Mouse (Mus musculus) central nervous system, embryonic 18 days (tissue): ENCODE measurements around the gene Shank3. TPM values are rescaled to one million over a fixed set of nuclear protein-coding genes. Genes with fewer than 3 reads are reported as not detected.

Experiments used
- polyA plus RNA-seq: library from polyadenylated mRNA; depleted of rRNA; stranded (reverse); fragments of >200 nt; gene quantifications from 2 replicates; pipeline ENCODE4 v1.2.3, GENCODE M21; 2012; rRNA removed

The Shank3 gene
- polyA plus RNA-seq, result 41.7 and 44.4 TPM in 2 replicates

DNA sequence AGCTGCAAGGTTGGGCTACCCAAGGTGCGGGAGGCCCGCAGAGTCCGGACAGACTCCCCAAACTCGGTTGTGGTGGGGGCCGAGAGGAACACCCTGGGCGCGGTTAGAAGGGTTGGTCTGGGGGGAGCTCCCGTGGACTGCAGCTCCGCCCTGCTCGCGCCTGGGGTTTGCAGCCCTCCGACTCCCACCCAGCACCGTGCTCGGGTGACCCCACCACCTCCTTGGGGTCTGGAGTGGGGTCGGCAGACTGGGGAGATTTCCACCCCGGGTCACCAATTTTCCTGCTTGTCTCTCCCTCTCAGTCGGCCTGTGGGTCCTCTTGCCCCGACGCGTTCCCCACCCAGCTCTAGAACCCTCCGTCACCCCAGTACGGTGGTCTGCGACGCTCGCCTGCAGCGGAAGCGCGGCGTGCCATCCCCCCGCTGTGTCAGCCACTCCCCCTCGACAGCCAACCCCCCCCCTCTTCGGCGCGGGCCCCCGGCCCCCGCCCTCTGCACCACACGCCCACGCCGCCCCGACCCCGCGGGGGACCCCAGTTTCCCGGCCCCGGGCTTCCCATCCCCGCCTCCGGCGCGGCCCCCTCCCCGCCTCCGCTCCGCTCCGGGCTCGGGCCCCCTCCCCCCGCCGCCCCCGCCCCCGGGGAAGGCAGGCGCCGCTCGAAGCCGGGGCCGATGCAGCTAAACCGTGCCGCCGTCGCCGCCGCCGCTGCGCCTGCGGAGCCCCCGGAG is at the start of gene Shank3:
Gene Shank3 (plus strand): TSS at position 663 of the 728 bp plus-strand sequence.

DNA sequence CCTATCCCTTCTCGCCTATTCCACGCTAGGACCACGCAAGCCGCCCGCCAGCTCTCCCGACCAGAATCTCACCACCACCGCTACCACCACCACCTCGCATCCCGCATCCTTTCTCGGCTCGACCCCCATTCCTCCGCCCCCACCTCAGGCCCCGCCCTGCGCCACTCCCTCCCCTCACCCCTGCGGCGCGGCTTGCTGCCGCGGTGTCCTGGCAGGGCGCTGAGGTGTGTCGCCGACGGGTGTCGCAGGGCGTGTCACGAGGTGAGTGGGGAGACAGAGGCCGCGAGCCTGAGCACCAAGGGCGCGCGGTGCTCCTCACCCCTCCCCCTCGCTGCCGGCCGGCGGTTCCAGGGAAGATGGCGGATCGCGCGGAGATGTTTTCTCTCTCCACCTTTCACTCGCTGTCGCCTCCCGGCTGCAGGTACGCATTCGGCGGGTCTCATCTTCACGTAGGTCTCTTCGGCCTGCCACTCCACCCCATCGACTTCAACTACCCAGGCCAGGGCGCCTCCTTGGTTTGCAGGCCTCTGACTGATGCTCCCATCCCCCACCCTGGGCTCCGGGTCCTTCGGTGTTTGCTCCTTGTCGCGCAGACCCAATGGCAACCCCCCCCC is 45.5 kb upstream of the Shank3 start, which contains the start of gene Mapk8ip2:
Gene Mapk8ip2 (plus strand): TSS at position 49 of the 614 bp plus-strand sequence.

DNA sequence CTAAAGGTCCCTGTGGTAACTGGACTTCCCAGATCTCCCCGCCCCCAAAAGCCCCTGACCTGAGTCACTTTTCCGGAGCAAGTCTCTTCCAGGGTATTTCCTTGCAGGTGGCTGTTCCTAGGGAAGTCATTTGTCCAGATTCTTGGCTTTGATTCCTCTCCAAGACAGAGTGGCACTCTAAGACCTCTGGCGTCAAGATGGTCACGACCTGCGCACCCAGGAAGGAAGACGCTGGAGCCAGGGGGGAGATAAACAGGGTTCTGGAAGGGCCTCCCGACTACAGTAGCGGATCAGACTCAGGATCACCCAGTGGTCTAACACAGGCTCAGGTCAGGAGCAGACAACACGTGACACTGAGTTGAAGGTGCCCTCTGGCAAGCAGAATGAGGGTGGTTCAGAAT is 22.3 kb upstream of the Shank3 start, which contains the start of gene Arsa:
Gene Arsa (minus strand): TSS at position 335 of the 401 bp plus-strand sequence.

DNA sequence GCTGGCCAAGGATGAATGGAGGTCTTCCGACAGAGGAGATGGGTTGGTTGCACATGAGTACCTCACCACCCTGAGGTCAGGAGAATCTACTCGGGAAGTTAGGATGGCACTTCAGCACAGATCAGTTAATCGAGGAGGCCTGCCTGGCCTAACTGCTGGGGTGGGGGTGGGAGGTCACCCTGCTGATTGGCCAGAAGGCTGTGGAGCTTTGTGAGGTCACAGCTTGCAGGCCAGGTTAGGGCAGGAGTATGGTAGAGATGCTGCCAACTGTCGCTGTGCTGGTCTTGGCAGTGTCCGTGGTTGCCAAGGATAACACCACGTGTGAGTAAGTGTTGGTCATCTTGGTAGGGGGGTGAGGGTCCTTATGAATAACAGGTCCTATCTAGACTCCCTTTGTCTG is 68.7 kb downstream of the Shank3 start, which contains the start of gene Acr:
Gene Acr (plus strand): TSS at position 213 of the 400 bp plus-strand sequence.

DNA sequence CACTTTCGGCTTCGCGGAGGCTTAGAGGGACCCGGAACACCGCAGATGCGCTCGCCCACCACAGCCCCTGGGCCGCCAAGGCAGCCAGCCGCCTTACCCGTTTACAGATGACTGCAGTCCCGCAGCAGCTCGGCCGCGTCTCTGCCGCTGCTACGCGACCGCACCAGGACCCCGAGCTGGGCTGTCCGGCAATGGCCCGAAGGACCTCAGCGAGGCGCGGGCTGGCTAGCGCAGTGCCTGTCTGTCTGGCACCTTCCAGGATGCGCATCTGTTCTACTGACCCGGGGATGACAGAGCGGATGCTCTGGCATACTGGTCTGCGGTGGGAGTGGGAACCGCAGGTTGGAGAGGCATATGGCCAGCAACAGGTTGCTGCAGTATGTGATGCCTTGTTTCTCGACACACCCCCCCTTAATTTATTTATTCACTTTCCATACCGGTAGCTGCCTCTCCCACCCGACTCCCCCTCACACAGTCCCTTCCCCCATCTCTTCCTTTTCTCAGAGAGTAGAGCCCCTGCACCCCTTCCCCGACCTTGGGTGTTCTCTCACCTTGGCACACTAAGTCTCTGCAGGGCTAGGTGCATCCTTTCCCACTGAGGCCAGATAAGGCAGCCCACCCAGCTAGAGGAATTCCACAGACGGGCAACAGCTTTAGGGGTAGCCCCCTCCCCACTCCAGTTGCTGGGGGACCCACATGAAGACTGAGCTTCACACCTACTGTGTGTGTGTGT is 92.5 kb downstream of the Shank3 start, which contains the start of gene Rabl2:
Gene Rabl2 (minus strand): TSS at position 201 of the 733 bp plus-strand sequence.

Other genes starting within 250 kb of the Shank3 start
- gene Sbf1, start 184.3 kb upstream of the Shank3 start, polyA plus RNA-seq, result 149 and 165 TPM in 2 replicates
- gene Adm2, start 176.9 kb upstream of the Shank3 start, polyA plus RNA-seq, result 0.07 TPM in 1 of 2 replicates, not detected in the other
- gene Miox, start 165.2 kb upstream of the Shank3 start, polyA plus RNA-seq, result not detected in 2 replicates
- gene Lmf2, start 144.0 kb upstream of the Shank3 start, polyA plus RNA-seq, result 15.9 and 17.0 TPM in 2 replicates
- gene Ncaph2, start 143.9 kb upstream of the Shank3 start, polyA plus RNA-seq, result 104 and 105 TPM in 2 replicates
- gene Sco2, start 125.8 kb upstream of the Shank3 start, polyA plus RNA-seq, result 34.5 and 37.7 TPM in 2 replicates
- gene Tymp, start 122.6 kb upstream of the Shank3 start, polyA plus RNA-seq, result 3.2 and 3.9 TPM in 2 replicates
- gene Odf3b, start 120.3 kb upstream of the Shank3 start, polyA plus RNA-seq, result 2.2 and 4.6 TPM in 2 replicates
- 0.03 and 0.04 TPM in 2 replicates for gene Klhdc7b, start 114.7 kb upstream of the Shank3 start, polyA plus RNA-seq
- gene Syce3, start 89.1 kb upstream of the Shank3 start, polyA plus RNA-seq, result 0.23 and 0.26 TPM in 2 replicates
- gene Cpt1b, start 73.8 kb upstream of the Shank3 start, polyA plus RNA-seq, result 6.2 and 8.1 TPM in 2 replicates
- 3.3 and 3.4 TPM in 2 replicates for gene C730034F03Rik, start 70.0 kb upstream of the Shank3 start, polyA plus RNA-seq
- gene Gm44502, start 69.9 kb upstream of the Shank3 start, polyA plus RNA-seq, result 0.11 and 0.19 TPM in 2 replicates
- gene Chkb, start 69.7 kb upstream of the Shank3 start, polyA plus RNA-seq, result 87.4 and 92.5 TPM in 2 replicates
- gene Mapk8ip2, start 45.7 kb upstream of the Shank3 start, polyA plus RNA-seq, result 85.6 and 93.4 TPM in 2 replicates
- 36.4 and 36.7 TPM in 2 replicates for gene Arsa, start 22.2 kb upstream of the Shank3 start, polyA plus RNA-seq
- gene Acr, start 68.7 kb downstream of the Shank3 start, polyA plus RNA-seq, result 7.3 and 9.3 TPM in 2 replicates
- gene Rabl2, start 92.3 kb downstream of the Shank3 start, polyA plus RNA-seq, result 114 and 122 TPM in 2 replicates